Mouse (Mus musculus) urinary bladder, postnatal 4 days (tissue): Measurements from ENCODE around the gene Nav2.

Source experiments
- DNase-seq, 2 experiments: peaks; one replicate each; pipeline ENCODE4 v3.0.0; 2021 to 2022; ENCODE audit warnings: low spot score in 2 of 2

Nav2 gene

GRCm38 (mm10) chr7:49283507-49284361, 375.2 kb downstream of the Nav2 start:
- no peak for DNase-seq

GRCm38 (mm10) chr7:49288186-49288585, 379.7 kb downstream of the Nav2 start:
- DNase-seq: no peak

- DNase-seq: no peak
These were observed 381.8 kb downstream of the Nav2 start for GRCm38 (mm10) chr7:49290308-49290707.

GRCm38 (mm10) chr7:49291208-49291892, 382.8 kb downstream of the Nav2 start:
- no peak for DNase-seq

- DNase-seq: no peak
These were observed 388.6 kb downstream of the Nav2 start for GRCm38 (mm10) chr7:49297148-49297547.

- no peak for DNase-seq
These were observed 389.9 kb downstream of the Nav2 start for GRCm38 (mm10) chr7:49298431-49298839.

- DNase-seq: no peak
These were observed 393.0 kb downstream of the Nav2 start for GRCm38 (mm10) chr7:49301487-49301886.

GRCm38 (mm10) chr7:49303600-49304411, 395.3 kb downstream of the Nav2 start:
- peak in 1 of 2 experiments; percentile 26 for DNase-seq

GRCm38 (mm10) chr7:49307717-49308116, 399.2 kb downstream of the Nav2 start:
- DNase-seq: no peak

- DNase-seq: no peak
These were observed 401.2 kb downstream of the Nav2 start for GRCm38 (mm10) chr7:49309746-49310145.

GRCm38 (mm10) chr7:49313945-49314344, 405.4 kb downstream of the Nav2 start:
- no peak for DNase-seq

GRCm38 (mm10) chr7:49315033-49315432, 406.5 kb downstream of the Nav2 start:
- DNase-seq: no peak

GRCm38 (mm10) chr7:49316600-49316999, 408.1 kb downstream of the Nav2 start:
- no peak for DNase-seq

GRCm38 (mm10) chr7:49318183-49318897, 409.8 kb downstream of the Nav2 start:
- DNase-seq: no peak

GRCm38 (mm10) chr7:49318898-49319293, 410.4 kb downstream of the Nav2 start:
- no peak for DNase-seq

- no peak for DNase-seq
These were observed 411.5 kb downstream of the Nav2 start for GRCm38 (mm10) chr7:49319981-49320380.

GRCm38 (mm10) chr7:49321124-49321531, 412.6 kb downstream of the Nav2 start:
- DNase-seq: peak; percentile 67 to 69

- DNase-seq: no peak
These were observed 413.7 kb downstream of the Nav2 start for GRCm38 (mm10) chr7:49322179-49322578.

GRCm38 (mm10) chr7:49324575-49324974, 416.1 kb downstream of the Nav2 start:
- DNase-seq: no peak

- DNase-seq: no peak
These were observed 417.7 kb downstream of the Nav2 start for GRCm38 (mm10) chr7:49326136-49326722.
